Mouse (Mus musculus): ENCODE results near the gene Dclk3.

DNA sequence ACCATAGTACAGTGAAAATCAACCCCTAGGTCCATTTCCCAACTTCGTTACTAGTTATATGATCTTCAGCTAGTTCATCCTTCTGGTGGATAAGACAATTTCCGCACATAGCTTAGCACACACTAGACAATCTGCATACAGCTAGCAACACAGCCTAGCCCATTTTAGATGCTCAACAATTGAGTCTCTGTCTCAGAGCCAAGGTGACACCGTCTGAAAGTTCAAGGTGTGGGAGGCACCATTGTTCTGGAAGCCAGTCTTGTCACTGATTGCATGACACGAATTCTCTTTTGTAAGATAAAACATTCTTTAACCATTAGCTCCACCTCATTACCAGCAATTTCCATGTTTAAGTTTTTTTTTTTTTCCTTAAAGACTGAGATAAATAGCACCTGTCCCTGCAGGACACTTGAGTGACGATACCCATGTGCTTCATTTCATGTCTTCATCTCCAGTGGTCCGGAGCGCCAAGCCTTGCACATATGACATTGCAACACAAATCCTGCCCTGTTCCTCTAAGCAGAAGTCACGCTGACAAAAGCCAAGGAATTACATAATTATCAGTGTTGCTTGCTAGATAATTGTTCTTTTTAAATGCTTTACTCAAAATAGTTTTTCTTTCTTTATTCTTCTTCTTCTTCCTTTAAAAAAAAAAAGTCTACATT is 10.1 kb upstream of the Dclk3 start:
- TF ChIP-seq EP300 (IDR thresholded peaks at IDR 0.05; ENCODE audit: insufficient read depth, low read depth, low read length), result no peak
- no peak for TF ChIP-seq CTCF (IDR thresholded peaks at IDR 0.05; ENCODE audit: low read depth, low read length)

Data from ES-Bruce4 (cell line).